Mouse (Mus musculus) left cerebral cortex, postnatal 14 days (tissue): Measurements from ENCODE around the gene Vmn1r7. TPM values are rescaled to one million over a fixed set of nuclear protein-coding genes. Genes with fewer than 3 reads are reported as not detected.
"Not testable (repeated sequence)": the region's sequence is repeated elsewhere in the genome, so short reads cannot be mapped to it uniquely, and the experiment has no call there.

Experiments
- DNase-seq, 2 experiments: peaks; one replicate each; pipeline ENCODE4 v3.0.0; 2021 to 2022; ENCODE audit warnings: low spot score in 2 of 2, mixed read lengths in 1 of 2
- intact Hi-C: fragments of 180-260 bp; cut with DNase I; formaldehyde crosslinking; loops from one replicate; pipeline ENCODE4 v1.15.1; 2025
- long read RNA-seq, 2 experiments: library from polyadenylated mRNA; stranded (forward); transcript quantifications; one replicate each; pipeline ENCODE4 v2.0.0; 2021
- total RNA-seq, 2 experiments: library from RNA; stranded (reverse); gene quantifications; 2 replicates each; pipeline ENCODE4 v1.2.3; 2021

Vmn1r7 gene
- not detected for total RNA-seq
- long read RNA-seq, experiment 1 = 0 reads
- long read RNA-seq, experiment 2 = 0 reads

GRCm38 (mm10) chr6:57025224-57025623 is at the start of gene Vmn1r7:
TSS of gene Vmn1r7 (minus strand) at chr6:57025324.
- DNase-seq, intact Hi-C loops: not testable (repeated sequence)

GRCm38 (mm10) chr6:57066487-57066886 is 41.4 kb upstream of the Vmn1r7 start, which contains the start of gene Vmn1r9:
TSS of gene Vmn1r9 (plus strand) at chr6:57066787.
- intact Hi-C loops = no loop called here
- no peak for DNase-seq

GRCm38 (mm10) chr6:57063730-57064129 is 38.6 kb upstream of the Vmn1r7 start:
- intact Hi-C loops = no loop called here
- DNase-seq = no peak

GRCm38 (mm10) chr6:57034674-57035073 is 9.6 kb upstream of the Vmn1r7 start:
- intact Hi-C loops = no loop called here

GRCm38 (mm10) chr6:57031984-57032383 is 6.9 kb upstream of the Vmn1r7 start, which contains the start of gene Vmn1r8:
TSS of gene Vmn1r8 (plus strand) at chr6:57032284.
- no peak for DNase-seq
- intact Hi-C loops = no loop called here

More at GRCm38 (mm10) chr6:57034674-57035073, 9.6 kb upstream of the Vmn1r7 start:
- no peak for DNase-seq

GRCm38 (mm10) chr6:56996943-56997342 is 28.2 kb downstream of the Vmn1r7 start, which contains the start of gene Vmn1r6:
TSS of gene Vmn1r6 (plus strand) at chr6:56997243.
- intact Hi-C loops = no loop called here

More at GRCm38 (mm10) chr6:56996943-56997342, 28.2 kb downstream of the Vmn1r7 start, which contains the start of gene Vmn1r6:
- no peak for DNase-seq

Other genes with a start within 250 kb of the Vmn1r7 start
- gene Kbtbd2, start 227.5 kb downstream of the Vmn1r7 start, total RNA-seq = 10 to 100 TPM; 47.1 to 51.3 TPM
- gene Fkbp9, start 193.3 kb downstream of the Vmn1r7 start, total RNA-seq = 10 to 100 TPM; 26.7 to 27.5 TPM
- gene Nt5c3, start 101.4 kb downstream of the Vmn1r7 start, total RNA-seq = 10 to 100 TPM; 48.4 to 52.0 TPM
- under 1 TPM in 1 of 2 experiments, not detected in 1; 0.27 TPM for gene Vmn1r4, start 101.3 kb downstream of the Vmn1r7 start, total RNA-seq
- not detected for gene Vmn1r5, start 55.1 kb downstream of the Vmn1r7 start, total RNA-seq
- not detected for gene Vmn1r6, start 28.1 kb downstream of the Vmn1r7 start, total RNA-seq
- not detected for gene Vmn1r8, start 7.0 kb upstream of the Vmn1r7 start, total RNA-seq
- not detected for gene Vmn1r9, start 41.5 kb upstream of the Vmn1r7 start, total RNA-seq
- gene Vmn1r10, start 84.1 kb upstream of the Vmn1r7 start, total RNA-seq = not detected
- gene Vmn1r11, start 108.1 kb upstream of the Vmn1r7 start, total RNA-seq = not detected
- not detected for gene Vmn1r12, start 131.6 kb upstream of the Vmn1r7 start, total RNA-seq
- gene Vmn1r13, start 178.0 kb upstream of the Vmn1r7 start, total RNA-seq = not detected
- gene Vmn1r14, start 206.4 kb upstream of the Vmn1r7 start, total RNA-seq = not detected
- not detected for gene Vmn1r15, start 232.6 kb upstream of the Vmn1r7 start, total RNA-seq